Mouse (Mus musculus): ENCODE measurements around the gene Adora2a. TPM values are rescaled to one million over a fixed set of nuclear protein-coding genes. Genes with fewer than 3 reads are reported as not detected.
A peak's percentile ranks its signal among the peaks of the same experiment; 100 is the strongest.
"Not testable (repeated sequence)": the region's sequence is repeated elsewhere in the genome, so short reads cannot be mapped to it uniquely, and the experiment has no call there.

The Adora2a gene
- polyA plus RNA-seq, 1 experiment from 2014 or later = 5.1 TPM

- Histone ChIP-seq H3K4me3 (ENCODE audit: low read depth, low read length) (no peak overlapping the region), H3K9me3 (ENCODE audit: control insufficient read depth, low read length) (no peaks in the 10 kb centered on the region), H3K9ac (ENCODE audit: low read depth, low read length) (no peak overlapping the region), H3K36me3 (ENCODE audit: control insufficient read depth, insufficient read depth, low read length) (0 out of 2 replicates have a peak, but pooled peaks cover 2% of the 10 kb centered on the region), H3K27ac (ENCODE audit: low read depth, low read length) (no peak overlapping the region), H3K4me2 (no peak overlapping the region), H3K27me3 (replicated peaks; ENCODE audit: control insufficient read depth, insufficient read depth, low read length) (no peaks in the 10 kb centered on the region), H3K4me1 (replicated peaks; ENCODE audit: control insufficient read depth, insufficient read depth, low read length) (0 out of 2 replicates have a peak, but pooled peaks cover 3% of the 10 kb centered on the region)
- no peak for DNase-seq (ENCODE audit: low spot score)
- peak; percentile 76 for ATAC-seq (replicated peaks; ENCODE audit: low FRiP score)
- WGBS = 65% methylated on average over 1 of the region's 1 CpGs
These were observed 25.3 kb upstream of the Adora2a start for GRCm38 (mm10) chr10:75291338-75291737.

GRCm38 (mm10) chr10:75292206-75292605, 24.5 kb upstream of the Adora2a start:
- not testable (repeated sequence) for H3K27ac ChIP-seq (ENCODE audit: low read depth, low read length); ATAC-seq (replicated peaks; ENCODE audit: low FRiP score); H3K4me1 ChIP-seq (replicated peaks; ENCODE audit: control insufficient read depth, insufficient read depth, low read length); H3K27me3 ChIP-seq (replicated peaks; ENCODE audit: control insufficient read depth, insufficient read depth, low read length); H3K9ac ChIP-seq (ENCODE audit: low read depth, low read length); DNase-seq (ENCODE audit: low spot score); H3K36me3 ChIP-seq (ENCODE audit: control insufficient read depth, insufficient read depth, low read length); H3K4me2 ChIP-seq; H3K4me3 ChIP-seq (ENCODE audit: low read depth, low read length); H3K9me3 ChIP-seq (ENCODE audit: control insufficient read depth, low read length)
- 88% methylated on average over 8 of the region's 8 CpGs for WGBS

- 0 out of 2 replicates have a peak, but pooled peaks cover 2% of the 10 kb centered on the region for H3K36me3 ChIP-seq (ENCODE audit: control insufficient read depth, insufficient read depth, low read length)
- peak; percentile 56; the same call in 1 of the 2 replicates for ATAC-seq (replicated peaks; ENCODE audit: low FRiP score)
- no peak for DNase-seq (ENCODE audit: low spot score)
These were observed 23.4 kb upstream of the Adora2a start for GRCm38 (mm10) chr10:75293288-75293687.

GRCm38 (mm10) chr10:75294362-75294761, 22.3 kb upstream of the Adora2a start:
- no peak for DNase-seq (ENCODE audit: low spot score)
- whole genome bisulfite sequencing = 78% methylated on average over 4 of the region's 4 CpGs
- 0 out of 2 replicates have a peak, but pooled peaks cover under 1% of the 10 kb centered on the region for H3K36me3 ChIP-seq (ENCODE audit: control insufficient read depth, insufficient read depth, low read length)
- H3K27me3 ChIP-seq (replicated peaks; ENCODE audit: control insufficient read depth, insufficient read depth, low read length) = no peaks in the 10 kb centered on the region
- no peak overlapping the region for H3K9ac ChIP-seq (ENCODE audit: low read depth, low read length)
- no peak overlapping the region for H3K4me3 ChIP-seq (ENCODE audit: low read depth, low read length)
- no peaks in the 10 kb centered on the region for H3K9me3 ChIP-seq (ENCODE audit: control insufficient read depth, low read length)
- H3K4me2 ChIP-seq = no peak overlapping the region
- H3K4me1 ChIP-seq (replicated peaks; ENCODE audit: control insufficient read depth, insufficient read depth, low read length) = no peaks in the 10 kb centered on the region
- H3K27ac ChIP-seq (ENCODE audit: low read depth, low read length) = no peak overlapping the region
- ATAC-seq (replicated peaks; ENCODE audit: low FRiP score) = no peak

More at GRCm38 (mm10) chr10:75293288-75293687, 23.4 kb upstream of the Adora2a start:
- Histone ChIP-seq H3K4me3 (ENCODE audit: low read depth, low read length) (no peak overlapping the region), H3K4me2 (no peak overlapping the region), H3K27me3 (replicated peaks; ENCODE audit: control insufficient read depth, insufficient read depth, low read length) (no peaks in the 10 kb centered on the region), H3K9me3 (ENCODE audit: control insufficient read depth, low read length) (no peaks in the 10 kb centered on the region), H3K27ac (ENCODE audit: low read depth, low read length) (no peak overlapping the region), H3K9ac (ENCODE audit: low read depth, low read length) (no peak overlapping the region), H3K4me1 (replicated peaks; ENCODE audit: control insufficient read depth, insufficient read depth, low read length) (0 out of 2 replicates have a peak, but pooled peaks cover 3% of the 10 kb centered on the region)
- WGBS = 39% methylated on average over 3 of the region's 3 CpGs

GRCm38 (mm10) chr10:75294926-75295325, 21.8 kb upstream of the Adora2a start:
- H3K4me3 ChIP-seq (ENCODE audit: low read depth, low read length) = no peak overlapping the region
- no peaks in the 10 kb centered on the region for H3K27me3 ChIP-seq (replicated peaks; ENCODE audit: control insufficient read depth, insufficient read depth, low read length)
- H3K9ac ChIP-seq (ENCODE audit: low read depth, low read length) = no peak overlapping the region
- no peaks in the 10 kb centered on the region for H3K4me1 ChIP-seq (replicated peaks; ENCODE audit: control insufficient read depth, insufficient read depth, low read length)
- H3K4me2 ChIP-seq = no peak overlapping the region
- no peaks in the 10 kb centered on the region for H3K36me3 ChIP-seq (ENCODE audit: control insufficient read depth, insufficient read depth, low read length)
- no peak overlapping the region for H3K27ac ChIP-seq (ENCODE audit: low read depth, low read length)
- no peak for ATAC-seq (replicated peaks; ENCODE audit: low FRiP score)
- WGBS = 65% methylated on average over 4 of the region's 4 CpGs
- DNase-seq (ENCODE audit: low spot score) = no peak
- no peaks in the 10 kb centered on the region for H3K9me3 ChIP-seq (ENCODE audit: control insufficient read depth, low read length)

- peaks cover 23% of the 10 kb centered on the region for H3K4me1 ChIP-seq (replicated peaks; ENCODE audit: control insufficient read depth, insufficient read depth, low read length)
These were observed 18.1 kb upstream of the Adora2a start for GRCm38 (mm10) chr10:75298608-75299007.

GRCm38 (mm10) chr10:75299785-75300418, 16.8 kb upstream of the Adora2a start:
- H3K27me3 ChIP-seq (replicated peaks; ENCODE audit: control insufficient read depth, insufficient read depth, low read length) = no peaks in the 10 kb centered on the region
- no peak for ATAC-seq (replicated peaks; ENCODE audit: low FRiP score)
- H3K4me2 ChIP-seq = no peak overlapping the region
- no peaks in the 10 kb centered on the region for H3K36me3 ChIP-seq (ENCODE audit: control insufficient read depth, insufficient read depth, low read length)
- peaks cover 36% of the 10 kb centered on the region for H3K4me1 ChIP-seq (replicated peaks; ENCODE audit: control insufficient read depth, insufficient read depth, low read length)
- H3K9me3 ChIP-seq (ENCODE audit: control insufficient read depth, low read length) = no peaks in the 10 kb centered on the region
- no peak overlapping the region for H3K4me3 ChIP-seq (ENCODE audit: low read depth, low read length)
- WGBS = 78% methylated on average over 5 of the region's 5 CpGs
- no peak for DNase-seq (ENCODE audit: low spot score)
- no peak overlapping the region for H3K9ac ChIP-seq (ENCODE audit: low read depth, low read length)
- no peak overlapping the region for H3K27ac ChIP-seq (ENCODE audit: low read depth, low read length)

More at GRCm38 (mm10) chr10:75298608-75299007, 18.1 kb upstream of the Adora2a start:
- Histone ChIP-seq H3K36me3 (ENCODE audit: control insufficient read depth, insufficient read depth, low read length) (no peaks in the 10 kb centered on the region), H3K9me3 (ENCODE audit: control insufficient read depth, low read length) (no peaks in the 10 kb centered on the region), H3K9ac (ENCODE audit: low read depth, low read length) (no peak overlapping the region), H3K4me2 (no peak overlapping the region), H3K4me3 (ENCODE audit: low read depth, low read length) (no peak overlapping the region), H3K27me3 (replicated peaks; ENCODE audit: control insufficient read depth, insufficient read depth, low read length) (no peaks in the 10 kb centered on the region), H3K27ac (ENCODE audit: low read depth, low read length) (no peak overlapping the region)
- DNase-seq (ENCODE audit: low spot score) = no peak
- 83% methylated on average over 5 of the region's 5 CpGs for WGBS
- no peak for ATAC-seq (replicated peaks; ENCODE audit: low FRiP score)

- no peaks in the 10 kb centered on the region for H3K36me3 ChIP-seq (ENCODE audit: control insufficient read depth, insufficient read depth, low read length)
- peaks cover 39% of the 10 kb centered on the region for H3K4me1 ChIP-seq (replicated peaks; ENCODE audit: control insufficient read depth, insufficient read depth, low read length)
- ATAC-seq (replicated peaks; ENCODE audit: low FRiP score) (0 out of 2 replicates have a peak, but pooled peaks have one; percentile 9), DNase-seq (ENCODE audit: low spot score) (peak; percentile 25)
- H3K4me3 ChIP-seq (ENCODE audit: low read depth, low read length) = no peak overlapping the region
- peak overlapping the region; percentile 31; the same call in 1 of the 2 replicates for H3K4me2 ChIP-seq
- H3K27me3 ChIP-seq (replicated peaks; ENCODE audit: control insufficient read depth, insufficient read depth, low read length) = no peaks in the 10 kb centered on the region
- H3K9me3 ChIP-seq (ENCODE audit: control insufficient read depth, low read length) = no peaks in the 10 kb centered on the region
- peak overlapping the region; percentile 38; the same call in 1 of the 2 replicates for H3K9ac ChIP-seq (ENCODE audit: low read depth, low read length)
- H3K27ac ChIP-seq (ENCODE audit: low read depth, low read length) = peak overlapping the region; percentile 69
- 58% methylated on average over 12 of the region's 12 CpGs for WGBS
These were observed 15.4 kb upstream of the Adora2a start for GRCm38 (mm10) chr10:75301195-75301806.
